Mouse (Mus musculus) CH12.LX (cell line): ENCODE data around the gene Brms1l. TPM values are rescaled to one million over a fixed set of nuclear protein-coding genes. Genes with fewer than 3 reads are reported as not detected.
A peak's percentile ranks its signal among the peaks of the same experiment; 100 is the strongest.

Source experiments
- DNase-seq: peaks from one replicate; pipeline ENCODE4 v3.0.0-alpha.2; 2013; ENCODE audit errors: extremely low read depth
- H3K27ac ChIP-seq: 2 replicates; pipeline ENCODE4 v1.5.1; 2012; ENCODE audit warnings: low read depth, mild to moderate bottlenecking, control low read depth, moderate library complexity; ENCODE audit not compliant: insufficient read depth
- H3K27me3 ChIP-seq: replicated peaks from 2 replicates; pipeline ENCODE3; 2012; ENCODE audit warnings: inconsistent platforms
- H3K36me3 ChIP-seq, 2 experiments: replicated peaks in 1 of 2; 2 replicates each; pipeline versions ENCODE3 to v1.6.1; 2012; ENCODE audit warnings: inconsistent platforms in 1 of 2, low read length in 1 of 2, mild to moderate bottlenecking in 1 of 2, mixed read lengths in 1 of 2, moderate library complexity in 1 of 2; ENCODE audit not compliant: control insufficient read depth in 1 of 2, insufficient read depth in 1 of 2
- H3K4me1 ChIP-seq, 2 experiments: 2 replicates each; pipeline ENCODE4 v1.6.1; 2012; ENCODE audit warnings: inconsistent platforms in 1 of 2, moderate library complexity in 1 of 2; ENCODE audit not compliant: insufficient read depth in 2 of 2, control insufficient read depth in 1 of 2
- H3K4me2 ChIP-seq: 2 replicates; pipeline ENCODE4 v1.6.1; 2012; ENCODE audit warnings: low read depth, mild to moderate bottlenecking, control low read depth; ENCODE audit not compliant: poor library complexity, insufficient read depth, severe bottlenecking
- H3K4me3 ChIP-seq, 3 experiments: fragments of 150-350 bp in 1 of 3; sonication (generic) in 1 of 3; replicated peaks in 1 of 3; 2 replicates each; pipeline versions ENCODE3 to v1.5.1; 2011 to 2012; ENCODE audit warnings: low read depth in 2 of 3, low read length in 2 of 3, mild to moderate bottlenecking in 2 of 3, moderate library complexity in 2 of 3, control low read depth in 1 of 3, improper control_type of control experiment in 1 of 3, inconsistent platforms in 1 of 3, mixed read lengths in 1 of 3; ENCODE audit not compliant: poor library complexity in 1 of 3
- H3K79me2 ChIP-seq: replicated peaks from 2 replicates; pipeline ENCODE4 v1.6.1; 2012; ENCODE audit warnings: mild to moderate bottlenecking, moderate library complexity; ENCODE audit not compliant: control insufficient read depth, poor library complexity, insufficient read depth, severe bottlenecking; ENCODE audit errors: extremely low read depth
- H3K9ac ChIP-seq: 2 replicates; pipeline ENCODE4 v1.6.1; 2012; ENCODE audit warnings: low read depth, mild to moderate bottlenecking, control low read depth, moderate library complexity; ENCODE audit not compliant: insufficient read depth
- H3K9me3 ChIP-seq: replicated peaks from 2 replicates; pipeline ENCODE3; 2012; ENCODE audit warnings: low read length, inconsistent platforms, mixed read lengths
- BHLHE40 ChIP-seq: IDR thresholded peaks from 2 replicates; pipeline ENCODE4 v1.6.1; 2011; ENCODE audit warnings: mild to moderate bottlenecking, low read depth, low read length, improper control_type of control experiment
- CHD1 ChIP-seq: IDR thresholded peaks from 2 replicates; pipeline ENCODE4 v1.6.1; 2012; ENCODE audit warnings: low read depth, low read length, improper control_type of control experiment, inconsistent platforms
- CHD2 ChIP-seq: IDR thresholded peaks from 2 replicates; pipeline ENCODE4 v1.6.1; 2011; ENCODE audit warnings: low read length, improper control_type of control experiment
- CTCF ChIP-seq, 2 experiments: IDR thresholded peaks in 1 of 2; conservative IDR thresholded peaks in 1 of 2; 2 replicates each; pipeline ENCODE4 v1.5.1; 2011 to 2012; ENCODE audit warnings: low read depth in 2 of 2, low read length in 2 of 2, improper control_type of control experiment in 1 of 2, inconsistent platforms in 1 of 2, mild to moderate bottlenecking in 1 of 2, moderate library complexity in 1 of 2
- E2F4 ChIP-seq: IDR thresholded peaks from 2 replicates; pipeline ENCODE4 v1.6.1; 2011; ENCODE audit warnings: low read depth, low read length, improper control_type of control experiment; ENCODE audit not compliant: insufficient replicate concordance
- ETS1 ChIP-seq: conservative IDR thresholded peaks from 2 replicates; pipeline ENCODE4 v1.6.1; 2012; ENCODE audit warnings: low read depth, mild to moderate bottlenecking, inconsistent platforms, low read length, improper control_type of control experiment, moderate library complexity
- GABPA ChIP-seq: IDR thresholded peaks from 2 replicates; pipeline ENCODE4 v1.6.1; 2012; ENCODE audit warnings: low read depth, low read length, improper control_type of control experiment, inconsistent platforms; ENCODE audit not compliant: insufficient replicate concordance
- HCFC1 ChIP-seq: IDR thresholded peaks from 2 replicates; pipeline ENCODE4 v1.6.1; 2012; ENCODE audit warnings: low read depth, mild to moderate bottlenecking, inconsistent platforms, low read length, improper control_type of control experiment
- IRF4 ChIP-seq: IDR thresholded peaks from 2 replicates; pipeline ENCODE4 v1.6.1; 2014; ENCODE audit warnings: low read depth, mild to moderate bottlenecking, inconsistent platforms, low read length, improper control_type of control experiment
- MAFK ChIP-seq: IDR thresholded peaks from 2 replicates; pipeline ENCODE4 v1.6.1; 2011; ENCODE audit warnings: low read length, improper control_type of control experiment; ENCODE audit not compliant: insufficient replicate concordance
- MAZ ChIP-seq: IDR thresholded peaks from 2 replicates; pipeline ENCODE4 v1.6.1; 2012; ENCODE audit warnings: low read depth, mild to moderate bottlenecking, inconsistent platforms, low read length, improper control_type of control experiment, moderate library complexity
- MXI1 ChIP-seq: IDR thresholded peaks from 2 replicates; pipeline ENCODE4 v1.6.1; 2011; ENCODE audit warnings: mild to moderate bottlenecking, low read depth, low read length, improper control_type of control experiment
- MYC ChIP-seq: IDR thresholded peaks from 2 replicates; pipeline ENCODE4 v1.6.1; 2011; ENCODE audit warnings: low read depth, mild to moderate bottlenecking, improper control_type of control experiment, low read length
- POLR2AphosphoS2 ChIP-seq: IDR thresholded peaks from 2 replicates; pipeline ENCODE4 v1.6.1; 2011; ENCODE audit warnings: low read depth, low read length, improper control_type of control experiment
- SIN3A ChIP-seq: IDR thresholded peaks from 2 replicates; pipeline ENCODE4 v1.6.1; 2012; ENCODE audit warnings: low read length, improper control_type of control experiment, inconsistent platforms
- SMC3 ChIP-seq: IDR thresholded peaks from 2 replicates; pipeline ENCODE4 v1.6.1; 2011; ENCODE audit warnings: low read depth, low read length, improper control_type of control experiment
- ZKSCAN1 ChIP-seq: IDR thresholded peaks from 2 replicates; pipeline ENCODE4 v1.6.1; 2012; ENCODE audit warnings: low read depth, inconsistent platforms, low read length, improper control_type of control experiment, borderline replicate concordance
- ZMIZ1 ChIP-seq: IDR thresholded peaks from 2 replicates; pipeline ENCODE4 v1.6.1; 2012; ENCODE audit warnings: low read depth, mild to moderate bottlenecking, inconsistent platforms, low read length, improper control_type of control experiment
- dilution Hi-C: fragments of 300-500 bp; cut with MboI; formaldehyde crosslinking; loops from 2 replicates; pipeline ENCODE4 v1.14.3; 2020; ENCODE audit warnings: low sequenced_read_pairs; ENCODE audit not compliant: extremely low pct_unique_long_range_greater_than_20kb, extremely low pct_ligation_motif_present
- in situ Hi-C: fragments of 300-500 bp; cut with MboI; formaldehyde crosslinking; loops from 3 replicates; pipeline ENCODE4 v1.14.3; 2019; ENCODE audit warnings: low sequenced_read_pairs, low pct_ligation_motif_present, low pct_unique_long_range_greater_than_20kb, mixed read lengths
- polyA plus RNA-seq: library from polyadenylated mRNA; unstranded; fragments of >175 nt; gene quantifications from 2 replicates; pipeline ENCODE4 v1.2.1, GENCODE M21; 2012; ENCODE audit warnings: low read depth; ENCODE audit not compliant: insufficient read length
- total RNA-seq, 2 experiments: library from RNA; depleted of rRNA; stranded (reverse); fragments of 300-350 nt in 1 of 2; fragments of >200 nt in 1 of 2; gene quantifications; 2 replicates each; pipeline ENCODE4 v1.2.3; 2012 to 2014

Gene Brms1l
- total and polyA plus RNA-seq, 3 experiments, result 17.8 to 32.6 (median 18.9) TPM

GRCm38 (mm10) chr12:55912138-55912537, 76.0 kb downstream of the Brms1l start:
- dilution Hi-C loops, result no loop called here
- H3K27ac ChIP-seq, result no peak overlapping the region
- TF ChIP-seq ZMIZ1, result no peak
- no peak for DNase-seq
- H3K4me2 ChIP-seq, result no peak overlapping the region
- H3K4me1 ChIP-seq, result peaks cover 2 to 3% of the 10 kb centered on the region in 2 experiments; a peak in 3 of 4 replicates
- H3K27me3 ChIP-seq, result no peaks in the 10 kb centered on the region
- H3K4me3 ChIP-seq, result no peak overlapping the region
- H3K79me2 ChIP-seq, result no peaks in the 10 kb centered on the region
- H3K9me3 ChIP-seq, result no peaks in the 10 kb centered on the region
- no peaks in the 10 kb centered on the region for H3K36me3 ChIP-seq
- H3K9ac ChIP-seq, result no peak overlapping the region
- in situ Hi-C loops, result no loop called here

GRCm38 (mm10) chr12:55913201-55913600, 77.1 kb downstream of the Brms1l start:
- Histone ChIP-seq H3K27me3 (no peaks in the 10 kb centered on the region), H3K4me2 (no peak overlapping the region; the same call in 1 of the 2 replicates), H3K9me3 (no peaks in the 10 kb centered on the region), H3K79me2 (no peaks in the 10 kb centered on the region), H3K9ac (no peak overlapping the region), H3K4me3 (no peak overlapping the region), H3K36me3 (no peaks in the 10 kb centered on the region), H3K27ac (no peak overlapping the region), H3K4me1 (peaks cover 3% of the 10 kb centered on the region in 2 experiments; a peak in 3 of 4 replicates)
- no peak for DNase-seq
- in situ Hi-C loops, result no loop called here
- TF ChIP-seq MAFK (peak; percentile 93), E2F4 (no peak)
- dilution Hi-C loops, result no loop called here

- H3K9me3 ChIP-seq, result no peaks in the 10 kb centered on the region
- H3K27ac ChIP-seq, result no peak overlapping the region
- no peak overlapping the region for H3K9ac ChIP-seq
- H3K4me2 ChIP-seq, result peak overlapping the region; percentile 60
- no peaks in the 10 kb centered on the region for H3K36me3 ChIP-seq
- no peak overlapping the region for H3K4me3 ChIP-seq
- in situ Hi-C loops (no loop called here), dilution Hi-C loops (no loop called here)
- no peak for DNase-seq
- TF ChIP-seq IRF4 (no peak), POLR2AphosphoS2 (no peak), SMC3 (no peak), ETS1 (no peak), MYC (no peak), MXI1 (no peak), GABPA (no peak), ZKSCAN1 (no peak), CTCF (conservative IDR thresholded peaks at IDR 0.05 in 1 of 2, IDR thresholded peaks at IDR 0.05 in 1 of 2; ENCODE audit: low read depth in 2 of 2, low read length in 2 of 2) (no peak), CHD2 (no peak), HCFC1 (no peak), ZMIZ1 (no peak), MAFK (no peak), SIN3A (no peak), BHLHE40 (no peak), MAZ (no peak), CHD1 (no peak)
- peaks cover 3% of the 10 kb centered on the region in 2 experiments; a peak in 3 of 4 replicates for H3K4me1 ChIP-seq
- no peaks in the 10 kb centered on the region for H3K27me3 ChIP-seq
- no peaks in the 10 kb centered on the region for H3K79me2 ChIP-seq
These were observed 80.1 kb downstream of the Brms1l start for GRCm38 (mm10) chr12:55916250-55916649.
